Mouse (Mus musculus) ES-Bruce4 (cell line): ENCODE data around the gene Cers2. TPM values are rescaled to one million over a fixed set of nuclear protein-coding genes. Genes with fewer than 3 reads are reported as not detected.

Experiments
- H3K27ac ChIP-seq: 2 replicates; pipeline ENCODE4 v1.5.1; 2012; ENCODE audit warnings: low read length, inconsistent platforms; ENCODE audit not compliant: insufficient read depth
- H3K27me3 ChIP-seq: 2 replicates; pipeline ENCODE4 v1.6.1; 2012; ENCODE audit warnings: mild to moderate bottlenecking, low read length, inconsistent platforms; ENCODE audit not compliant: control insufficient read depth, poor library complexity, insufficient read depth, severe bottlenecking
- H3K36me3 ChIP-seq: 2 replicates; pipeline ENCODE4 v1.6.1; 2012; ENCODE audit warnings: inconsistent platforms, mild to moderate bottlenecking, low read length, moderate library complexity; ENCODE audit not compliant: control insufficient read depth, poor library complexity, insufficient read depth, severe bottlenecking
- H3K4me1 ChIP-seq: one replicate; pipeline ENCODE4 v1.8.1; 2011; ENCODE audit warnings: low read length; ENCODE audit not compliant: control insufficient read depth, insufficient read depth
- H3K4me3 ChIP-seq: 2 replicates; pipeline ENCODE4 v1.5.1; 2011; ENCODE audit warnings: low read depth, mild to moderate bottlenecking, low read length
- H3K9ac ChIP-seq: 2 replicates; pipeline ENCODE4 v1.6.1; 2012; ENCODE audit warnings: low read depth, mild to moderate bottlenecking, inconsistent platforms; ENCODE audit not compliant: poor library complexity, severe bottlenecking
- H3K9me3 ChIP-seq: replicated peaks from 2 replicates; pipeline ENCODE4 v1.6.1; 2012; ENCODE audit warnings: mild to moderate bottlenecking, low read length, inconsistent platforms; ENCODE audit not compliant: control insufficient read depth, poor library complexity, insufficient read depth, severe bottlenecking
- CTCF ChIP-seq: IDR thresholded peaks from one replicate; pipeline ENCODE4 v1.8.1; 2011; ENCODE audit warnings: low read depth, low read length
- EP300 ChIP-seq: IDR thresholded peaks from 2 replicates; pipeline ENCODE4 v1.6.1; 2011; ENCODE audit warnings: low read depth, low read length; ENCODE audit not compliant: insufficient read depth
- POLR2A ChIP-seq: IDR thresholded peaks from one replicate; pipeline ENCODE4 v1.8.1; 2011; ENCODE audit warnings: low read length; ENCODE audit not compliant: insufficient read depth
- polyA plus RNA-seq: library from polyadenylated mRNA; stranded (reverse); fragments of >200 nt; gene quantifications from 2 replicates; pipeline ENCODE4 v1.2.4, GENCODE M21; 2011; ENCODE audit warnings: low read depth; ENCODE audit not compliant: missing spikeins, insufficient read depth, insufficient read length

Cers2 gene
- polyA plus RNA-seq, 1 experiment, result 99.9 TPM

DNA sequence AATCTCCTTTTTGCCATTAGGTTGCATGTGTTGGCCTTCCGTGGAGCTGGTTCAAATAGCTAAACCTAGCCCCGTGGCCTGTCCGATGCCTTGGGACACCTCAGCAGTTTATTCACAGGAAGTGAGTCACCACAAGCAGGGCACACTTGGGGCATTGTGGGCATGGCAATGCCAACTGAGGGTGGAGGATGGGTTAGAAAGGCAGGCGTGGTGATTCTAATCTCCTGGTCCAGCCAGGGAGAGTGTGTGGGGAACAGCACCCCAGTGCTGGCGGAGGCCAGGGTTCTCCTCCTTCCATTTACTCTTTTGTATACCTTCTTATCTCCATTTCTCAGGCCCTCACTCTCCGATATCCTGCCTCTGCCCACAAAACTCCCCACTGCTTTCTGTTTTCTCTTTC is 2.0 kb upstream of the Cers2 start:
- Histone ChIP-seq H3K27ac (no peak overlapping the region), H3K4me3 (no peak overlapping the region), H3K36me3 (no peaks in the 10 kb centered on the region), H3K9ac (no peak overlapping the region), H3K4me1 (no peaks in the 10 kb centered on the region), H3K27me3 (no peaks in the 10 kb centered on the region), H3K9me3 (no peaks in the 10 kb centered on the region)
- TF ChIP-seq POLR2A (no peak), EP300 (no peak), CTCF (no peak)

DNA sequence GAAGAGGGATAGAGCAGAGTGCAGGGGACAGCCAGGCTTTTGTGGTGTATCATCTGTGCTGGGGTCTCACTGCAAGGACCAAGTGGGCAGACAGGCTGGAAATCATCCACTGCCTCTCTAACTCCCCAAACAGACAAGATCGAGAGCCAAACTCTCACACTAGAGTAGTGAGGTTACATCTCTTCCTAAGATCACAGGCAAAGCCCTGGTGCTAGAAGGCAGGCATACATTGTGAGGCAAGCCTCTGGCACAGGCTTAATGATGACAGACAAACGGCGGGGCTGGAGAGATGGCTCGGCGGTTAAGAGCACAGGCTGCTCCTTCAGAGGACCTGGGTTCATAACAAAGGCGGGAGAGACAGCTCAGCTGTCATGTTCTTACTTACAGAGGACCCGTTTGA is 1.1 kb upstream of the Cers2 start:
- Histone ChIP-seq H3K9ac (0 out of 2 replicates have a peak overlapping the region, but pooled peaks have one; percentile 6), H3K4me3 (no peak overlapping the region), H3K27ac (no peak overlapping the region), H3K27me3 (no peaks in the 10 kb centered on the region), H3K36me3 (no peaks in the 10 kb centered on the region), H3K4me1 (no peaks in the 10 kb centered on the region), H3K9me3 (no peaks in the 10 kb centered on the region)
- no peak for TF ChIP-seq EP300
- TF ChIP-seq POLR2A, result no peak
- no peak for TF ChIP-seq CTCF

DNA sequence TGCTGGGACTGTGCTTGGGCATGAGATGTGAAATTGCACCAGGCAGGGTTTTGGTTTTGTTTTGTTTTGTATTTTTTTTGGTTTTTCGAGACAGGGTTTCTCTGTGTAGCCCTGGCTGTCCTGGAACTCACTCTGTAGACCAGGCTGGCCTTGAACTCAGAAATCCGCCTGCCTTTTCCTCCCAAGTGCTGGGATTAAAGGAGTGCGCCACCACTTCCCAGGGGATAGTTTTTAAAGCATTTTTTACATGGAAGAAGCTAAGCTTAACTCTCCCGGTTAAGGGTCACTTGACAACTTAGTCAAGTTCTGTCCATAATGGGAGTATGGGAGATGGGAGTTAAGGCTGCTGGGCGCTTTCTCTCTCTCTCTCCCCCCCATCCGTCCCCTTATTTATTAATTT is 516 bp upstream of the Cers2 start:
- Histone ChIP-seq H3K4me1 (no peaks in the 10 kb centered on the region), H3K9ac (peak overlapping the region; percentile 94), H3K27me3 (no peaks in the 10 kb centered on the region), H3K27ac (no peak overlapping the region), H3K36me3 (no peaks in the 10 kb centered on the region), H3K9me3 (no peaks in the 10 kb centered on the region), H3K4me3 (0 out of 2 replicates have a peak overlapping the region, but pooled peaks have one; percentile 84)
- TF ChIP-seq CTCF (no peak), EP300 (no peak), POLR2A (no peak)

DNA sequence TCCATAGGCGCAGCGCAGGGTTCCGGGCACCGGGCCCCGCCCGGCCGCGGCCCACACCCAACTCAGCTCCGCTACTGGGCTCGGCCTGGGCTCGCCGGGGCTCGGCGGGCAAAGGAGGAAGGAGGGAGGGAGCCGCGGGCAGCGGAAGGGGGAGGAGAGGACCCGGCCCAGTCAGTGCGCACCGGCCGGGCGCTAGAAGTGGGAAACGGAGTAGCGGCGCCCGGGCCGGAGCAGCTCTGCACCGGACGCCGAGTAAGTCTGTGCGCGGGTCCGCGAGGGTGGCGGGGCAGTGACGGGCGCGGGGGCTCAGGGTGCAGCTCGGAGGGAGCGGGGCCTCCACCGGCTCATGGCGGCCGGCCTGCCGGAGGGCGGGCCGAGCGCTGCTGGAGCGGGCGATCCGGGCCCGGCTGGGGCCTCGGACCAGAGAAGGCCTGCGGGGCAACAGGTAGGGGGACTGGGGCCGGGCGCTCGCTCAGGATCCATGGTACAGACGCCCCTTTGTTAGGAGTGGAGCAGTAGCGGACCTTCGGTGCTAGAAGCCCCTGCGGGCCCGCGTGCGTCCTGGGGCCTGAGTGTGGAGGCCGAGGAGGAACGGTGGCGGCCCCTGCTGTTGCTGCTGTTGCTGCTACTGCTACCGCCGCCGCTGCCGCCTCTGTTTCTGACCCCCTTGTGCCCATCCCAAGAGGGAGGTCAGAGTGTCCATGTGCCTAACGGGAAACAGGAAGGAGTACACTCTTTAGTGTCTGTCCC is 678 bp downstream of the Cers2 start:
- Histone ChIP-seq H3K27ac (peak overlapping the region; percentile 22), H3K4me1 (no peaks in the 10 kb centered on the region), H3K9ac (peak overlapping the region; percentile 94), H3K27me3 (no peaks in the 10 kb centered on the region), H3K36me3 (peaks cover 2% of the 10 kb centered on the region; the same call in 1 of the 2 replicates), H3K9me3 (no peaks in the 10 kb centered on the region), H3K4me3 (peak overlapping the region; percentile 84)
- TF ChIP-seq EP300 (no peak), POLR2A (no peak), CTCF (no peak)

DNA sequence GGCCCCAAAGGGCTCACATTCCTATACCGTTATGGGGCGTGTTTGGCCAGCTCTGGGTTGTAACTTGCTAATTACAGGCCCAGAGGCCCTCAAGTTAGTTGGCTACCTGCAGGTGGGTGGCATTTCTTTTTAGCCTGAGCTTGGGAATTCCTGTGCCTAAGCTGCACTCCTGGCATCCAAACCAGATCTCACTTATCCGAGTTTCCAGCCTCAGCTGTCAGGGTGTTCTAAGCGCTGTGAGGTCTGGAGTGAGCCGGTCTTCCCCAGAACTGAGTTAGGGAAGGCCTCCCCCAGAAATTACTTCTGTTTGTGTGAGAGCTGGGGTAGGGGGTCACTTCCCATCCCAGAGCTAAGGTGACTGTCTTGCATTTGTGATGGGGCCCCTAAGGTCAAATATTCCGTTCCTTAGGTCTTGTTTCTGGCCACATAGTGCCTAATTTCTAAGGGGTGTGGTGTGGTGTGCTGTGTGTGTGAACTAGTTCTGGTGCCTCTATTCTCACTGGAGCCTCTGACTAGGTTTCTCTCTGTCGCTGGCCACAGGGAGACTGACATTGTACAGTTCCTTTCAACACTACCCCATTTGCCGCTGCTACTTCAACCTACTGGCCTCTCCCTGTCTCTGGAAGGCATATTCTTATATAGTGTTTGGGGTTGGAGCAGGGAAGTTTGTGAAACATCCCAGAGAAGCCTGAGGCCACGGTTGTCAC is 1.4 kb downstream of the Cers2 start:
- H3K9me3 ChIP-seq, result no peaks in the 10 kb centered on the region
- TF ChIP-seq POLR2A (no peak), CTCF (no peak), EP300 (no peak)
- peak overlapping the region; percentile 94 for H3K9ac ChIP-seq
- no peaks in the 10 kb centered on the region for H3K4me1 ChIP-seq
- H3K27me3 ChIP-seq, result no peaks in the 10 kb centered on the region
- H3K4me3 ChIP-seq, result peak overlapping the region; percentile 84
- peak overlapping the region; percentile 22 for H3K27ac ChIP-seq
- peaks cover 8% of the 10 kb centered on the region for H3K36me3 ChIP-seq
